Mouse (Mus musculus) hindbrain, embryonic 16.5 days (tissue): Measurements from ENCODE around the gene Spock2. TPM values are rescaled to one million over a fixed set of nuclear protein-coding genes. Genes with fewer than 3 reads are reported as not detected.

Experiments
- ATAC-seq: fragments of 200-750 bp; cut with Nextera tagmentation; 2 replicates; pipeline ENCODE4 v1.8.0; 2017; ENCODE audit warnings: moderate TSS enrichment, moderate library complexity
- H3K27ac ChIP-seq: fragments of 300-500 bp; sonication (generic); 2 replicates; pipeline ENCODE4 v1.5.1; 2014; ENCODE audit warnings: low read depth, mild to moderate bottlenecking, control low read depth, low read length, moderate library complexity
- H3K27me3 ChIP-seq: fragments of 300-500 bp; sonication (generic); replicated peaks from 2 replicates; pipeline ENCODE4 v1.6.1; 2014; ENCODE audit warnings: low read length; ENCODE audit not compliant: control insufficient read depth, insufficient read depth
- H3K36me3 ChIP-seq: fragments of 300-500 bp; sonication (generic); 2 replicates; pipeline ENCODE4 v1.6.1; 2014; ENCODE audit warnings: mild to moderate bottlenecking, low read length, moderate library complexity, mixed read lengths; ENCODE audit not compliant: control insufficient read depth, insufficient read depth
- H3K4me1 ChIP-seq: fragments of 300-500 bp; sonication (generic); 2 replicates; pipeline ENCODE4 v1.6.1; 2014; ENCODE audit warnings: low read depth, low read length; ENCODE audit not compliant: control insufficient read depth, insufficient read depth
- H3K4me2 ChIP-seq: fragments of 300-500 bp; sonication (generic); 2 replicates; pipeline ENCODE4 v1.6.1; 2014; ENCODE audit warnings: mild to moderate bottlenecking, low read length, control low read depth, moderate library complexity
- H3K4me3 ChIP-seq: fragments of 300-500 bp; sonication (generic); 2 replicates; pipeline ENCODE4 v1.5.1; 2014; ENCODE audit warnings: mild to moderate bottlenecking, low read length, control low read depth, moderate library complexity
- H3K9ac ChIP-seq: fragments of 300-500 bp; sonication (generic); 2 replicates; pipeline ENCODE4 v1.6.1; 2014; ENCODE audit warnings: low read depth, mild to moderate bottlenecking, control low read depth, low read length, moderate library complexity
- H3K9me3 ChIP-seq: fragments of 300-500 bp; sonication (generic); 2 replicates; pipeline ENCODE4 v1.6.1; 2014; ENCODE audit warnings: mild to moderate bottlenecking, low read length, moderate library complexity; ENCODE audit not compliant: control insufficient read depth
- WGBS: fragments of 180-500 bp; shearing (Covaris S2); extraction: QIAGEN DNeasy Blood & Tissue Kit; methylation state at CpG from one replicate; pipeline ENCODE4 v1.1.7; 2014; 5-methylcytosine and 5-hydroxymethylcytosine counted together
- polyA plus RNA-seq: library from polyadenylated mRNA; unstranded; fragments of >200 nt; fragmentation: Nextera tagmentation; extraction: Ambion mirVana; gene quantifications from 2 replicates; pipeline ENCODE4 v1.2.1, GENCODE M21; 2015

Spock2 gene
- 119 and 128 TPM in 2 replicates for polyA plus RNA-seq

- Histone ChIP-seq H3K4me1 (peaks cover 34% of the 10 kb centered on the region), H3K9me3 (no peaks in the 10 kb centered on the region), H3K4me3 (peak within 1 kb of the TSS; percentile 86), H3K4me2 (peak within 1 kb of the TSS; percentile 74), H3K27me3 (no peaks in the 10 kb centered on the region), H3K9ac (peak within 1 kb of the TSS; percentile 96), H3K27ac (peak within 1 kb of the TSS; percentile 97), H3K36me3 (no peaks in the 10 kb centered on the region)
- ATAC-seq = peak; percentile 77
- WGBS = under 1% methylated on average over 22 of the region's 22 CpGs
Observed at GRCm38 (mm10) chr10:60106146-60106530, at the start of gene Spock2. TSS of gene Spock2 (plus strand) at chr10:60106219.

- no peak overlapping the region for H3K27ac ChIP-seq
- WGBS = 82% methylated on average over 5 of the region's 5 CpGs
- no peaks in the 10 kb centered on the region for H3K27me3 ChIP-seq
- no peaks in the 10 kb centered on the region for H3K4me1 ChIP-seq
- H3K9ac ChIP-seq = no peak overlapping the region
- peaks cover 5% of the 10 kb centered on the region; the same call in 1 of the 2 replicates for H3K9me3 ChIP-seq
- no peaks in the 10 kb centered on the region; the same call in 1 of the 2 replicates for H3K36me3 ChIP-seq
- no peak overlapping the region for H3K4me2 ChIP-seq
- H3K4me3 ChIP-seq = no peak overlapping the region
- no peak for ATAC-seq
Observed at GRCm38 (mm10) chr10:60062173-60062572, 43.8 kb upstream of the Spock2 start.

DNA sequence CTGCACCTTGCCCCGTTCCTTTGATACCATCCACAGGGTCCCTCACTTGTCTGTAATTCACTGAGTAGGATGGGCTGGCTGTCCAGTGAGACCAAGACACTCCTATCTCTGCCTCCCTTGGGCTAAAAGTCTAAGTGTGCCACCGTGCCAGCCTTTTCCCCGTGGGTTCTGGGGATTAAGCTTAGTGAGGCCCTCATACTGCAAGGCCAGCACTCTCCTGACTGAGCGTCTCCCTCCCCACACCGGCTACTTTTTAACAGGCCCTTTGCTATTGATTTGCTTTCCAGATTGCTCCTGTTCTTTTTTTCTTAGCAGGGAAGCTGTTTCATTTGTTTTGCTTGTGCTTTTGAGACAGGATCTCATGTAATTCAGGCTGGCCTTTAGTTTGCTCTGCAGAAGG is 43.1 kb upstream of the Spock2 start:
- WGBS = 43% methylated on average over 5 of the region's 5 CpGs

DNA sequence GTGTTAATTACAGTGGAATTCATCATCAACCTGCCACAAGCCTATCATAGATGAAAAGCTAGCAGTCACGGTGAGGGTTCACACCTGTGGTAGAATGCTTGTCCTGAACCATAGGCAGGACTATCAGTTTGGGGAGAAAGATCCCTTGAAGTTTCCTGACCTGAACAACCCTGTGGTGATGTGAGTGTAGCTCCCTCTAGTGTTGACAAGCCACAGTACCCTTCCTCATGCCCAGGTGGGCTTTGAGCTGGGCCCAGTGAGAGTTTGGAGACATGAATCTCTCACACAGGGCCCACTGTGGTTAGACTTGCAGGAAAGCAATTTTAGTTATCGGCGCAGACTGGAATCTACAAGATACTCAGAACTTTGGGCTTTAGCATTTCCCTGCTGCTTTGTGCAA is 39.5 kb upstream of the Spock2 start:
- ATAC-seq = peak; percentile 48; the same call in 1 of the 2 replicates
- Histone ChIP-seq H3K9me3 (no peaks in the 10 kb centered on the region), H3K9ac (no peak overlapping the region), H3K27ac (no peak overlapping the region), H3K4me1 (no peaks in the 10 kb centered on the region; the same call in 1 of the 2 replicates), H3K27me3 (no peaks in the 10 kb centered on the region), H3K4me2 (no peak overlapping the region), H3K36me3 (no peaks in the 10 kb centered on the region; the same call in 1 of the 2 replicates), H3K4me3 (no peak overlapping the region)
- WGBS = 82% methylated on average over 3 of the region's 3 CpGs

More for the DNA sequence above, 43.1 kb upstream of the Spock2 start:
- Histone ChIP-seq H3K27ac (no peak overlapping the region), H3K4me2 (no peak overlapping the region), H3K9ac (no peak overlapping the region), H3K4me3 (no peak overlapping the region), H3K27me3 (no peaks in the 10 kb centered on the region), H3K36me3 (no peaks in the 10 kb centered on the region; the same call in 1 of the 2 replicates), H3K9me3 (peaks cover 3% of the 10 kb centered on the region; the same call in 1 of the 2 replicates), H3K4me1 (no peaks in the 10 kb centered on the region)
- ATAC-seq = no peak

- 86% methylated on average over 1 of the region's 1 CpGs for WGBS
- H3K27me3 ChIP-seq = no peaks in the 10 kb centered on the region
- ATAC-seq = no peak
Observed at GRCm38 (mm10) chr10:60075159-60075558, 30.9 kb upstream of the Spock2 start.

GRCm38 (mm10) chr10:60077226-60077625 is 28.8 kb upstream of the Spock2 start:
- no peak overlapping the region for H3K4me2 ChIP-seq
- no peak for ATAC-seq
- H3K9me3 ChIP-seq = no peaks in the 10 kb centered on the region
- H3K27me3 ChIP-seq = no peaks in the 10 kb centered on the region
- 90% methylated on average over 7 of the region's 7 CpGs for WGBS
- H3K27ac ChIP-seq = no peak overlapping the region
- no peaks in the 10 kb centered on the region for H3K36me3 ChIP-seq
- peaks cover 19% of the 10 kb centered on the region for H3K4me1 ChIP-seq
- no peak overlapping the region for H3K4me3 ChIP-seq
- no peak overlapping the region for H3K9ac ChIP-seq

More at GRCm38 (mm10) chr10:60075159-60075558, 30.9 kb upstream of the Spock2 start:
- no peak overlapping the region for H3K27ac ChIP-seq
- H3K4me2 ChIP-seq = no peak overlapping the region
- H3K9ac ChIP-seq = no peak overlapping the region
- peaks cover 8% of the 10 kb centered on the region; the same call in 1 of the 2 replicates for H3K4me1 ChIP-seq
- no peaks in the 10 kb centered on the region for H3K36me3 ChIP-seq
- H3K4me3 ChIP-seq = no peak overlapping the region
- no peaks in the 10 kb centered on the region for H3K9me3 ChIP-seq

DNA sequence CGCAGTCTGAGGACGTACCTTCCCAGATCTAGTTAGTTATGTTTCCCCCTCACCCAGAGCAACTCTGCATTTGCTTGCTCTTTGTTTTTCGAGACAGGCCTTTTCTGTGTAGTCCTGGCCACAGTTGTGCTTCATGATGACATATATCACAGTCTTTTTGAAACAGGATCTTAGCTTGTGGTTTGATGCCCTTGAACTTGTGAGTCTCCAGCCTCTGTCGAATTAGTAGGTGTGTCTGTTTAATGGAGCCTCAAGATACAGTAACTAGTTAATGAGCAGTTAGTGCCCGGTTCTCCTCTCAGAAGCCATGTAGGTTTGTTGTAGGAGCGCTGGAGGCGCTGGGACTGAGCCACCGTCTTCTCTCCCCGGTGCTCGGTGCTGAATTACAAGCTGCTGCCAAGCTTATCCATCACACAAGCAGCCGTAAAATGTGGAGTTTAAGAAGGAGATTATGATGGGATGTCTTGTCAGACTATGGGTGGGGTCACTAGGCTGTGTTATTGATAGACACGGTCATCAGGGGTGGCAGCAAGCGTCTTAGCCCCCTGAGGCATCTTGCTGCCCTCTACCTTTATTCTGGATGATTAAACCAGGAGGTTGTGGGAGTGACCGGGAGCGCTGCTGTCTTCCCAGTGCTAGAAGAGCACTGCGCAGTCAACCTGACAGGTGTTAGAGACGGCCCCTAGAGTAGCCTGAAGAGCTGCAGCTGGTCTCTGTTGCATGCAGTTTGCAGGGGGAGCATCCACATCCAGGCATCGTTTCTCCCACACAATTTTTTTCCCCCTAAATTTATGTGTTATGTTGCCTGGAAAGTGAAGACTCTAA is 28.1 kb upstream of the Spock2 start:
- Histone ChIP-seq H3K9ac (no peak overlapping the region), H3K4me2 (no peak overlapping the region), H3K9me3 (no peaks in the 10 kb centered on the region), H3K27ac (0 out of 2 replicates have a peak overlapping the region, but pooled peaks have one; percentile 34), H3K4me1 (peaks cover 19% of the 10 kb centered on the region), H3K36me3 (no peaks in the 10 kb centered on the region), H3K27me3 (no peaks in the 10 kb centered on the region), H3K4me3 (no peak overlapping the region)
- WGBS = 69% methylated on average over 18 of the region's 18 CpGs
- ATAC-seq = 0 out of 2 replicates have a peak, but pooled peaks have one; percentile 37

- peak; percentile 15; the same call in 1 of the 2 replicates for ATAC-seq
- Histone ChIP-seq H3K4me2 (no peak overlapping the region), H3K9ac (no peak overlapping the region), H3K9me3 (no peaks in the 10 kb centered on the region), H3K4me3 (no peak overlapping the region), H3K4me1 (peaks cover 19% of the 10 kb centered on the region), H3K27ac (no peak overlapping the region), H3K36me3 (no peaks in the 10 kb centered on the region), H3K27me3 (no peaks in the 10 kb centered on the region)
- WGBS = 56% methylated on average over 5 of the region's 5 CpGs
Observed at GRCm38 (mm10) chr10:60078561-60078917, 27.5 kb upstream of the Spock2 start.

DNA sequence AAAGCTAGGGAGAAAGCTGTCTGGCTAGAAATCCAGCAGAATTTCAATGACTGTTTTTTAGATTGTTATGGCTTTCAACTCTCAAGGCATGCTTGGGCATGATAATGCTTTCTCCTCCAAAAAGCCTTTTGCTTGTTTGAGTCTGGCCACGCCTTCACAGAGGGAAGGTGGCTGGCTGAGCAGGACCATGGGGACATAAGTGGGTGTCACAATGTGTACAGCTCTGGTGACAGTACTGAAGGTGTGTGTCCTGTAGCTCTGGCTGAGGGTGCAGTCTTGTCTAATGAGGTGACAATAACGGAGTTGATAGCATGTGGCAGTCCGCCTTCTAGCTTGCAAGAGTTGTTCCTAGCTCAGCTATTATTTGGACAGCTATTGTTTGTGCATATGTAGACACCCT is 25.8 kb upstream of the Spock2 start:
- Histone ChIP-seq H3K9ac (no peak overlapping the region), H3K27ac (peak overlapping the region; percentile 37; the same call in 1 of the 2 replicates), H3K4me1 (peaks cover 19% of the 10 kb centered on the region), H3K27me3 (no peaks in the 10 kb centered on the region), H3K4me3 (no peak overlapping the region), H3K36me3 (no peaks in the 10 kb centered on the region), H3K9me3 (no peaks in the 10 kb centered on the region), H3K4me2 (no peak overlapping the region)
- WGBS = 83% methylated on average over 3 of the region's 3 CpGs
- no peak for ATAC-seq
